Mouse (Mus musculus): Measurements from ENCODE around the gene Aqp2. TPM values are rescaled to one million over a fixed set of nuclear protein-coding genes. Genes with fewer than 3 reads are reported as not detected.

Gene Aqp2
- polyA plus RNA-seq, 1 experiment: 0.18 TPM

- no peak for TF ChIP-seq MAX (IDR thresholded peaks at IDR 0.05)
- TF ChIP-seq USF1 (IDR thresholded peaks at IDR 0.05; ENCODE audit: low read depth): no peak
- TF ChIP-seq MYOG (IDR thresholded peaks at IDR 0.05; ENCODE audit: control insufficient read depth, extremely low read depth, insufficient read length): no peak
- TF ChIP-seq MYOD1 (IDR thresholded peaks at IDR 0.05; ENCODE audit: control insufficient read depth, insufficient read length, low read depth): no peak
- no peak for TF ChIP-seq CTCF (IDR thresholded peaks at IDR 0.05; ENCODE audit: control insufficient read depth, insufficient read depth, insufficient read length)
- no peak for TF ChIP-seq FOSL1 (IDR thresholded peaks at IDR 0.05; ENCODE audit: insufficient read depth, low read length, poor library complexity, severe bottlenecking)
- TF ChIP-seq CEBPB (IDR thresholded peaks at IDR 0.05; ENCODE audit: low read depth): no peak
- Histone ChIP-seq H3ac (ENCODE audit: control insufficient read depth, insufficient read length, low read depth) (no peak overlapping the region), H3K27me3 (ENCODE audit: control insufficient read depth, insufficient read depth, insufficient read length) (no peaks in the 10 kb centered on the region), H3K79me3 (ENCODE audit: low read depth) (peaks cover 39% of the 10 kb centered on the region), H3K79me2 (ENCODE audit: control insufficient read depth, insufficient read depth) (peaks cover 67% of the 10 kb centered on the region), H3K36me3 (ENCODE audit: control insufficient read depth, insufficient read depth) (peaks cover 37% of the 10 kb centered on the region), H3K4me3 (ENCODE audit: insufficient read depth, poor library complexity, severe bottlenecking) (peak overlapping the region; percentile 59)
Observed at GRCm38 (mm10) chr15:99592177-99592576, 13.3 kb downstream of the Aqp2 start.

DNA sequence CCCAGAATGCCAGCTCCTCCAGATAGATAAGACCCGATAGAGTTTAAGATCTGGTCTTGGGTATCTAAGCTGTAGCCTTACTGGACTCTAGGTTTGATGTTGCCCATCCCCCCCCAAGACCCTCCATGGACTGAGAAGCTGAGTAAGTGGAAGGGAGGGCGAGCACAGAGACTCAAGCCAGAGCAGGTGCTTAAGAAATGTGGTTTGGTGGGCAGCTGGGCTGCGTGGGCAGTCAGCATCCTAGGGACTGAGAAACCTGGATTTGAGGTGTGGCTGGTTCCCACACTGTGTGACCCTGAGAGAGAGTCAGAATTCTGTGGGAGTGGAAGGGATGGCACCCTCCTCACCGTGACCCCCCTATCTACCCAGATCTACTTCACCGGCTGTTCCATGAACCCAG is 14.0 kb downstream of the Aqp2 start:
- Histone ChIP-seq H3K79me3 (ENCODE audit: low read depth) (peaks cover 39% of the 10 kb centered on the region), H3K36me3 (ENCODE audit: control insufficient read depth, insufficient read depth) (peaks cover 37% of the 10 kb centered on the region), H3K79me2 (ENCODE audit: control insufficient read depth, insufficient read depth) (peaks cover 67% of the 10 kb centered on the region), H3K4me3 (ENCODE audit: insufficient read depth, poor library complexity, severe bottlenecking) (peak overlapping the region; percentile 59), H3ac (ENCODE audit: control insufficient read depth, insufficient read length, low read depth) (no peak overlapping the region), H3K27me3 (ENCODE audit: control insufficient read depth, insufficient read depth, insufficient read length) (no peaks in the 10 kb centered on the region)
- TF ChIP-seq MYOG (IDR thresholded peaks at IDR 0.05; ENCODE audit: control insufficient read depth, extremely low read depth, insufficient read length) (no peak), CTCF (IDR thresholded peaks at IDR 0.05; ENCODE audit: control insufficient read depth, insufficient read depth, insufficient read length) (no peak), CEBPB (IDR thresholded peaks at IDR 0.05; ENCODE audit: low read depth) (no peak), MAX (IDR thresholded peaks at IDR 0.05) (no peak), MYOD1 (IDR thresholded peaks at IDR 0.05; ENCODE audit: control insufficient read depth, insufficient read length, low read depth) (no peak), FOSL1 (IDR thresholded peaks at IDR 0.05; ENCODE audit: insufficient read depth, low read length, poor library complexity, severe bottlenecking) (no peak), USF1 (IDR thresholded peaks at IDR 0.05; ENCODE audit: low read depth) (no peak)

DNA sequence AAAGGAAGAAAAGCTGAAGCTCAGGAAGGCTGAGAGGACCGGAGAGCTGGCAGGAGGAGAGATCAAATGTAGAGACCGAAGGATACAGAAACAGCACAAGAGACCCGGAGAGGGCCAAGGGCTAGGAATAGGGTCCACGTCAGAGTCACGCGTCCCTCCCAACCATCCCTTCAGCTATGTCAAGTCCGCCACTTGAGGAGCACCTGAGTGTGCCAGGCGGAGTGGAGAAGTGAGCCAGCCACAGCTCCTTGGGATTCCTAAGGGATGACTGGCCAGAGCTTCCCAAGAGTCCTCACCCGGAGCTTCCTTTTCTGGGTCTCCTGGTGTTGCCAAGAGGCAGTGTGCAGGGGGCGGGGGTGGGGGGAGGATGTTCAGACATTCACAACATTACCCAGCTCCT is 16.1 kb downstream of the Aqp2 start:
- peak overlapping the region; percentile 59 for H3K4me3 ChIP-seq (ENCODE audit: insufficient read depth, poor library complexity, severe bottlenecking)
- peak; percentile 33 for TF ChIP-seq MAX (IDR thresholded peaks at IDR 0.05)
- no peak for TF ChIP-seq MYOD1 (IDR thresholded peaks at IDR 0.05; ENCODE audit: control insufficient read depth, insufficient read length, low read depth)
- no peak overlapping the region for H3ac ChIP-seq (ENCODE audit: control insufficient read depth, insufficient read length, low read depth)
- peaks cover 56% of the 10 kb centered on the region for H3K79me2 ChIP-seq (ENCODE audit: control insufficient read depth, insufficient read depth)
- peaks cover 4% of the 10 kb centered on the region for H3K27me3 ChIP-seq (ENCODE audit: control insufficient read depth, insufficient read depth, insufficient read length)
- H3K36me3 ChIP-seq (ENCODE audit: control insufficient read depth, insufficient read depth): peaks cover 37% of the 10 kb centered on the region
- H3K79me3 ChIP-seq (ENCODE audit: low read depth): peaks cover 38% of the 10 kb centered on the region

DNA sequence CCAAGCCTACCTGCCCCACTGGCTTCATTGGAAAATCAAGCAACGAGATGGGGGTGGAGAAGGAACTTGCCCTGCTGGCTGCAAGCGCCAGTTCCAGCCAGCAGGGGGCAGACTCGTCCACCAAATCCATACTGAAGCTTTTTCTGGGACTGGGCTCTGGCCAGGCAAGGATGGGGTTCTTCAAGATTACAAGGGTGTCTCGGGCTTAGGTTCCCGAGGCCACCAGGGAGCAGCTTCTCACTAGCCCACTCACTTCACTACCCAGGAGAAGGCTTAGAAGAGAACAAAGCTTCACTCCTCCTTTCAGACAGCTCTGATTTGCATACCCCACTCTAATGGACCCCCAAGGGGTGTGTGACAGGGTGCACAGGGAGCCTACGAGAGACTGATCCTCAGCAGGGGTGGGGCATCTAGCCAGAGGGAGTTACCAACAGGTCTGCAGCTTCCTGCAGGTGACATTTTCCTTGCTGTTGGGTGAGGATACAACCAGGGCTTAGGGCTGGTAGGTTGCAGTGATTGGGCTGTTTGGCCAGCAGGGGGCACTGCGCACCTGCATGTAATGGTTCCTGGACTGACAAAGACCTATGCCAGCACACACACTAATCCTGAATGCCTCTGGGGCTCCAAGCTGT is 17.3 kb downstream of the Aqp2 start:
- Histone ChIP-seq H3K27me3 (ENCODE audit: control insufficient read depth, insufficient read depth, insufficient read length) (peaks cover 10% of the 10 kb centered on the region), H3K36me3 (ENCODE audit: control insufficient read depth, insufficient read depth) (peaks cover 37% of the 10 kb centered on the region), H3K4me3 (ENCODE audit: insufficient read depth, poor library complexity, severe bottlenecking) (no peak overlapping the region), H3ac (ENCODE audit: control insufficient read depth, insufficient read length, low read depth) (no peak overlapping the region), H3K79me2 (ENCODE audit: control insufficient read depth, insufficient read depth) (peaks cover 45% of the 10 kb centered on the region), H3K79me3 (ENCODE audit: low read depth) (peaks cover 33% of the 10 kb centered on the region)
- TF ChIP-seq CTCF (IDR thresholded peaks at IDR 0.05; ENCODE audit: control insufficient read depth, insufficient read depth, insufficient read length): peak; percentile 98
- TF ChIP-seq CEBPB (IDR thresholded peaks at IDR 0.05; ENCODE audit: low read depth): no peak

- Histone ChIP-seq H3K79me2 (ENCODE audit: control insufficient read depth, insufficient read depth) (peaks cover 39% of the 10 kb centered on the region), H3K27me3 (ENCODE audit: control insufficient read depth, insufficient read depth, insufficient read length) (peaks cover 10% of the 10 kb centered on the region), H3K4me3 (ENCODE audit: insufficient read depth, poor library complexity, severe bottlenecking) (no peak overlapping the region), H3ac (ENCODE audit: control insufficient read depth, insufficient read length, low read depth) (no peak overlapping the region), H3K36me3 (ENCODE audit: control insufficient read depth, insufficient read depth) (peaks cover 37% of the 10 kb centered on the region), H3K79me3 (ENCODE audit: low read depth) (peaks cover 27% of the 10 kb centered on the region)
- TF ChIP-seq CEBPB (IDR thresholded peaks at IDR 0.05; ENCODE audit: low read depth): no peak
- no peak for TF ChIP-seq MYOD1 (IDR thresholded peaks at IDR 0.05; ENCODE audit: control insufficient read depth, insufficient read length, low read depth)
- no peak for TF ChIP-seq FOSL1 (IDR thresholded peaks at IDR 0.05; ENCODE audit: insufficient read depth, low read length, poor library complexity, severe bottlenecking)
- TF ChIP-seq CTCF (IDR thresholded peaks at IDR 0.05; ENCODE audit: control insufficient read depth, insufficient read depth, insufficient read length): no peak
- no peak for TF ChIP-seq MAX (IDR thresholded peaks at IDR 0.05)
- TF ChIP-seq USF1 (IDR thresholded peaks at IDR 0.05; ENCODE audit: low read depth): no peak
- TF ChIP-seq MYOG (IDR thresholded peaks at IDR 0.05; ENCODE audit: control insufficient read depth, extremely low read depth, insufficient read length): no peak
Observed at GRCm38 (mm10) chr15:99596841-99597240, 18.0 kb downstream of the Aqp2 start.

GRCm38 (mm10) chr15:99597596-99597995 is 18.7 kb downstream of the Aqp2 start:
- Histone ChIP-seq H3K27me3 (ENCODE audit: control insufficient read depth, insufficient read depth, insufficient read length) (peaks cover 15% of the 10 kb centered on the region), H3ac (ENCODE audit: control insufficient read depth, insufficient read length, low read depth) (no peak overlapping the region), H3K4me3 (ENCODE audit: insufficient read depth, poor library complexity, severe bottlenecking) (no peak overlapping the region), H3K36me3 (ENCODE audit: control insufficient read depth, insufficient read depth) (peaks cover 33% of the 10 kb centered on the region), H3K79me2 (ENCODE audit: control insufficient read depth, insufficient read depth) (peaks cover 31% of the 10 kb centered on the region), H3K79me3 (ENCODE audit: low read depth) (peaks cover 19% of the 10 kb centered on the region)
- TF ChIP-seq CEBPB (IDR thresholded peaks at IDR 0.05; ENCODE audit: low read depth) (no peak), MAX (IDR thresholded peaks at IDR 0.05) (no peak), FOSL1 (IDR thresholded peaks at IDR 0.05; ENCODE audit: insufficient read depth, low read length, poor library complexity, severe bottlenecking) (no peak), CTCF (IDR thresholded peaks at IDR 0.05; ENCODE audit: control insufficient read depth, insufficient read depth, insufficient read length) (no peak), USF1 (IDR thresholded peaks at IDR 0.05; ENCODE audit: low read depth) (no peak), MYOG (IDR thresholded peaks at IDR 0.05; ENCODE audit: control insufficient read depth, extremely low read depth, insufficient read length) (no peak), MYOD1 (IDR thresholded peaks at IDR 0.05; ENCODE audit: control insufficient read depth, insufficient read length, low read depth) (no peak)

Data from C2C12 (cell line).